Mouse (Mus musculus): Measurements from ENCODE around the gene Cdh23.

Gene Cdh23

DNA sequence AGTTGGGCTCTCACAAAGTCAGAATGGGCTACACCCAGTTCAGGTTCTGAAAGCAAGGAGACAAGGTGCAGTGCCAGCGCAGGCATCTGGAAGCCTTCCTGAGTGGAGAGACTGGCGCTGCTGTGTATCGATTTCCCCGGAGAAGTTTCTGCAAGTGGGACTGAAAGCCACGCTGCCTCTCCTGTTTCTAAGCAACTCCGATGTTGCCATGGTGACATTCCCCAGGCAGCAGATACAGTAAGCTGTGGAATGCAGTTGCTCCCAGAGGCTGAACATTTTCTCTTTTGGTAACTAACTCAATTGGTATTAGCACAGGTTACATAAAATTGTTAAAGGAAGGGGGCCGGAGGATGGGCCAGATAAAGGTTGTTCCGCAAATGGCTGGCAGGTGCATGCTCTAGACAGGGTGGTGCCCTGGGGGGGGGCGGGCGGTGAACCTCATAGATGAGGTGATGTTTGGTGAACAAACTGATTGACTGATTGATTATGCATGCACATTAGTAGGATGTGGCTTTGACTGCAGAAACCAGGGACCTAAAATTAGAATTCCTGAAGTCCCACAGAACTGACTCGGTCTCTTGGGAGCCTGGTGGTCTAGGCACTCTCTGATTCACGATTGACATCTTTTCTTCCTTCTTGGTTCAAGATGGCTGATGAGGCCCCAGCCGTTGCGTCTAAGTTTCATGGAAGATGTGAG is 410.5 kb downstream of the Cdh23 start:
- DNase-seq (ENCODE audit: extremely low spot score, low spot score) = peak; percentile 72

DNA sequence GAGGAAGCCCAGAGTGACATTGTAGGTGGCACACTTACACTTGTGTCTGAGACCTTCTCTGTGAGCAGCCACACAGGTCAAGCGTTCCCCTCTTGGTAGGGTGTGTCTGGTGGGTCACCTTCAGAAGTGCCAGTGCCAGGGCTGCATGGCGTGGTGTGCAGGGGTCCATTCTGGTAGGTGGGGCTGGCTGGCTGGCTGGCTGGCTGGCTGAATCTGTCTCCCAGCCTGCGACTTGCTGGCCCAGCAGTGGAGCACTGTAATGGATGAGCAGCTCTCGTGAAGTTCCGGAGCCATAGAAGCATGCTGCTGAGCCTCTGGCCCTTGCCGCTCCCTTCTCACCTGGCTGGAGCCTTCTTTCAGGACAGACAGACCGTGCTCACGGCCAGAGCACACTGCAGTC is 411.1 kb downstream of the Cdh23 start:
- no peak for DNase-seq (ENCODE audit: extremely low spot score, low spot score)

- no peak for DNase-seq (ENCODE audit: extremely low spot score, low spot score)
Observed at GRCm38 (mm10) chr10:60284676-60285111, 411.6 kb downstream of the Cdh23 start.

DNA sequence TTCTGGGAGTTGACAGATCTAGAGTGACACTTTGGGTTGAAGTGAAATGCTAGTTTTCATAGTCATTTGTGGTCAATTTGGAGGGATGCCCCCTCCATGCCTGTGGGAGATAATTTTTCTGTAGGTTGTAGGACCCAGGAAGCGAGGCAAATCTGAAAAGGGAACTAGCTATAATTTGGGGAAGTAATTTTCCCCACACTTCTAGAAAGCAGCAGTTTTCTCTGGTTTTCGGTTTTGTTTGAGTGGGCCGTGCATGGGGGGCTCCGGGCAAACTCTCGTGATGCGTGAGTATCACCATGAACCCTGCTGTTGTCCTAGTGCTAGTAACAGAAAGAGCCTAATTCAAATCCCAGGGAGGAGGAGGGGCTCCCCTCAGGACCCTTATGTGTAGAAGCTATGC is 412.0 kb downstream of the Cdh23 start:
- no peak for DNase-seq (ENCODE audit: extremely low spot score, low spot score)

- DNase-seq (ENCODE audit: extremely low spot score, low spot score) = no peak
Observed at GRCm38 (mm10) chr10:60282116-60283014, 413.9 kb downstream of the Cdh23 start.

DNA sequence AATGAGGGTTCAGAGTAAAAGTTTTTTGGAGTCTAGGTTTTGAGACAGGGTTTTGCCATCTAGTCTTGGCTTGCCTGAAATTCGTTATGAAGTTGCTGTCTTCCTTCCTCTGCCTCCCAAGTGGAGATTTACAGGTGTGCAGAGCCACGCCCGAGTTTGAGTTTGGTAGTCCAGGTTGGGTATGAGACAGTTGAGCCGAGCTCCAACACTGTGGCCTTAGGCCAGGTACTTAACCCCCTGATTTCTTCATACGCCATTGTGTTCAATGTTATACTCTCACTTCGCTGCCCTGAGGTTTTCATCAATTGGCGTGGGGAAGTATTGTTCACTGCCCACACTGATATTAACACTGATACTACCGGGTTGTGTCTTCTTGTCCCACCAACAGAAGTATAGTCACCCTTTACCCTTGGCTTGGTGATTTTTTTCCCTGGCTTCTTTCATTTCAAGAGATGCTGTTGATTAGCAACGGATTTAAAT is 414.7 kb downstream of the Cdh23 start:
- no peak for DNase-seq (ENCODE audit: extremely low spot score, low spot score)

GRCm38 (mm10) chr10:60280353-60280752 is 415.9 kb downstream of the Cdh23 start:
- no peak for DNase-seq (ENCODE audit: extremely low spot score, low spot score)

GRCm38 (mm10) chr10:60279941-60280301 is 416.4 kb downstream of the Cdh23 start:
- no peak for DNase-seq (ENCODE audit: extremely low spot score, low spot score)

GRCm38 (mm10) chr10:60279290-60279940 is 416.9 kb downstream of the Cdh23 start:
- DNase-seq (ENCODE audit: extremely low spot score, low spot score) = no peak

DNA sequence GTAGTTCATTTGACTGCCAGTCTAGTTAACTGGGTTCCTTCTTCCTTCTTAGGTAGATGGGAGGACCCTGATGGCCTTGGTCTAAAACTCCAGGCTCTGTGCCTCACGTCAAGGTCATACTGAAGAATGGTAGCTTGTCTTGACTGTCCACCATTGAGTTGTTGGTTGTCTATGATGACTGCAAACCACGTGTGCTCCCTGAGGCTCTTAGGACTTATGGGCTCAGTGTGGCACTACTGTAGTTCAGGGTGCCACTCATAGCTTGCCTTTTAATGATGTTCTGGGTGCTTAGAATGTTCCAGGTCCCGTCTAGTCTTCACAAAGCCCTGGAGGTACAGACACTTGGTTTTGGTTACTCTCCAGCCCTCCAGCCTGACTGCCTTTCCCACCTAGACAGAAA is 417.5 kb downstream of the Cdh23 start:
- DNase-seq (ENCODE audit: extremely low spot score, low spot score) = no peak

DNA sequence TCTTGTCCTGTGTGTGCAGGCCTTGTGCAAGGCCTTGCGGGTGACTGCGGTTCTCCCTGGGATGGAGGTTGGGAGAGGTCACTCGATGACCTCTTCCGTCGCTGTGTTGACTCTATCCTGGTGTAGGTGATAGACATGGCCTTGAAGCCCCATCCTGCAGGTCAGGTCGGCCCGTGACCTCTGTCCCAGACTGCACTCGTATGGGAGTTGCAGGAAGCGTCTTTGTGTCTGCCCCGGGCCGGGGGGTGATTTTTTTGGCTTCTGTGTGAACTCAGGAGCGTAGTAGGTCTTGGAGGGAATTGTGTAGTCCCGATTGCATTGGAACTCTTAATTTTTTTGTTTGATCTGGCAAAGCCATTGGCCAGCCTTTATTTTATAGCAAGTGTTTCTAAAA is 418.3 kb downstream of the Cdh23 start:
- DNase-seq (ENCODE audit: extremely low spot score, low spot score) = no peak

GRCm38 (mm10) chr10:60277207-60278005 is 418.9 kb downstream of the Cdh23 start, which contains the start of gene Psap:
Psap (plus strand) TSS chr10:60277627.
- DNase-seq (ENCODE audit: extremely low spot score, low spot score) = peak; percentile 93

- no peak for DNase-seq (ENCODE audit: extremely low spot score, low spot score)
Observed at GRCm38 (mm10) chr10:60273382-60273781, 422.9 kb downstream of the Cdh23 start.

- DNase-seq (ENCODE audit: extremely low spot score, low spot score) = no peak
Observed at GRCm38 (mm10) chr10:60272241-60272640, 424.0 kb downstream of the Cdh23 start.

DNA sequence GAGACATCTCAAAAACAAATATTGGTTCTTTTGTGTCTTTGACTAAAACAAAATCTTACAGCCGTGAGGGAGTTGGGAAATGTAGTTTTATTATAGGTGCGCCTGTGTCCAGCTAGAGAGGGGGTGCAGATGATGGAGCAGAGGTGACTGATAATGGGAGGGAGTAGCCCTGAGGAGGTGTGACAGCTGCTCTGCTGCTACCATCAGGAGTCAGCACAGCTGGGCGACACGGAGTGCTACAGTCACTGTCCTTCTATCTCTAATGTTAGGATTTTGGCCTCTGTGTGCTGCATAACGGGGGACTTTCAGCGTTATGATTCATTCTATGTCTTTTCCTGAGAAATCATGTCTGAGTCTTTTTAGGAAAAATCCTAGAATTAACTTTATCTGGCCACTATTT is 425.3 kb downstream of the Cdh23 start:
- DNase-seq (ENCODE audit: extremely low spot score, low spot score) = no peak

- no peak for DNase-seq (ENCODE audit: extremely low spot score, low spot score)
Observed at GRCm38 (mm10) chr10:60269141-60270064, 426.9 kb downstream of the Cdh23 start.

DNA sequence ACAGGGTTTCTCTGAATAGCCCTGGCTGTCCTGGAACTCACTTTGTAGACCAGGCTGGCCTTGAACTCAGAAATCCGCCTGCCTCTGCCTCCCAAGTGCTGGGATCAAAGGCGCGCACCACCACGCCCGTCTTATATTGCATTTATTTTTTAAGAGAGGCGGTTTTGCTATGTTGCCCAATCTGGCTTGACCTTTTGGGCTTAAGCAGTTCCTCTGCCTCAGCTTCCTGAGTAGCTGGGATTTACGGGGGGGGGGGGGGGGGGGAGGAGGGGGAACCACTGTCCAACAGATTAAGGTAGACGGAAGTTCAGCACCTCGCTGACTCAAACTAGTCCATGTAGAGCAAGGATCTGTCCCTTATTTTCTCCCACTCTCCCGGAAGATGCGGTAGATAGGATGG is 427.6 kb downstream of the Cdh23 start:
- no peak for DNase-seq (ENCODE audit: extremely low spot score, low spot score)

DNA sequence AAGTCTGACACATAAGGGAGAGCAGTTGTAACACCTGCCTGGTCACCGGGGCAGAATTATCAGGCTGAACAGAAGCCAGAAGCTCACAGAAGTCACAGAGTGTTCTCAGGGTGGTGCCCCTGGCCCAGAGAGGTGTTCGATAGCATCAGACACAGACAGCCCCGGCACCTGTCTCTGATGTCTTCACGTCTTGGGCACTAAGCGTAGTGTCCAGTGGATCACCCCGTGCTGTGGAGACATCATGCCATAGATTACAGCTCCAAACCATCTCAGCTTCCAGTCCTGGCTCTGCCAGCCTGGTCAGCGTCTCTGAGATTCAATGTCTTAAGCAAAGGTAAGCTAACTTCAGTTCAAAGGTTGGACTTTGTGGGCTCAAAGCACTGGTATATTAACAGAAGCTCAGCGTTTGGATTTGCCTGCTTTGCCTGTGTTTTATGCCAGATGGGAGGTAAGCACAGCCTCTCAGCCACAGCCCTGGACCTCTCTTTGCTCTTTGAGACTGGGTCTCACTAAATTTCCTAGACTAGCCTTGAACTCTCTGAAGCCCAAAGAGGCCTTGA is 429.4 kb downstream of the Cdh23 start:
- DNase-seq (ENCODE audit: extremely low spot score, low spot score) = no peak

DNA sequence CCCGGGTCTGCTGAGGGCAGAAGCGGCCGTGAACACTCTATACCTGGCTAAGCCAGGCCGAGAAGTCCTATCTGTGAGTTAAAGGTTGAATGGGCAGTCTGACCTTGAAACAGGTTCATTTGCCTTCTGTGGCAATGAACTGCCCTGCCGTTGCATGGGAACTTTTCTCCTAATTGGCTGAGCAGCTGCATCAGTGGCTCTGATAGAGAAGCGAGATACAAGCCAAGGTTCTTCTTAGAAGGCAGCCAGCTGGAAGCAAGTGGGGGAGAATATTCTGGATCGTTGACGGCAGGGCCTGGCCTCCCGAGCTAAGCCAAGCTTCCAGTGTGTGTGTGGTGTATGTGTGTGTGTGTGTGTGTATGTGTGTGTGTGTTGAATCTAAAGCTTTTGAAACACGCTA is 431.0 kb downstream of the Cdh23 start:
- no peak for DNase-seq (ENCODE audit: extremely low spot score, low spot score)

DNA sequence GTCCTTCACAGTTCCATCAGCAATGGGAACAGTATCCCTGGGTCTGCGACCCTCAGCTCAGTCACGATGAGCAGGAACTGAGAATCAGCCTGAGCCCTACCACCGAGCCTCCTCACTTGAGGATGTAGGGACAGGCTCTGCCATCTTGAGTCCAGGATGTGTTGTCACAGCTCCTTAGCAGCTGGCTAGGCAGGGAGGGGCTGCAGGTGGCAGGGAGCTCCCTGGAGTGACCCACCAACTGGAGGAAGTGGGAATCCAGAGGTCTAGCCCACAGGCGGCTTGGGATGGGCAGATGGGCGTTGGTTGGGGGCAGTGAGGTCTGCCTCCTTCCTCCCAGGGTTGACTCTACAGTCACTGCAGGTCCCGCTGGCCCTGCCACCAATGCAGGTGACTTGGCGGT is 432.9 kb downstream of the Cdh23 start:
- DNase-seq (ENCODE audit: extremely low spot score, low spot score) = no peak

Data from neural tube, embryonic 10.5 days (tissue).